Mouse (Mus musculus): ENCODE measurements around the gene Mff.

Mff gene

GRCm38 (mm10) chr1:82771022-82771586 lies 46.4 kb downstream of the Mff start, which contains the start of gene Gm47791:
Gene Gm47791 (minus strand): TSS chr1:82771243.
- no peak for DNase-seq (ENCODE audit: low read depth, low spot score)

GRCm38 (mm10) chr1:82772428-82772827 lies 47.7 kb downstream of the Mff start:
- no peak for DNase-seq (ENCODE audit: low read depth, low spot score)

GRCm38 (mm10) chr1:82773208-82773607 lies 48.5 kb downstream of the Mff start:
- DNase-seq (ENCODE audit: low read depth, low spot score): no peak

GRCm38 (mm10) chr1:82775293-82775692 lies 50.6 kb downstream of the Mff start:
- DNase-seq (ENCODE audit: low read depth, low spot score): no peak

GRCm38 (mm10) chr1:82779388-82779966 lies 54.8 kb downstream of the Mff start:
- no peak for DNase-seq (ENCODE audit: low read depth, low spot score)

- DNase-seq (ENCODE audit: low read depth, low spot score): no peak
Measured at GRCm38 (mm10) chr1:82783559-82783958, 58.9 kb downstream of the Mff start.

- DNase-seq (ENCODE audit: low read depth, low spot score): no peak
Measured at GRCm38 (mm10) chr1:82785546-82785945, 60.9 kb downstream of the Mff start.

- DNase-seq (ENCODE audit: low read depth, low spot score): peak; percentile 60
Measured at GRCm38 (mm10) chr1:82787414-82787813, 62.7 kb downstream of the Mff start.

GRCm38 (mm10) chr1:82788070-82788469 lies 63.4 kb downstream of the Mff start:
- no peak for DNase-seq (ENCODE audit: low read depth, low spot score)

- DNase-seq (ENCODE audit: low read depth, low spot score): peak; percentile 67
Measured at GRCm38 (mm10) chr1:82791105-82791504, 66.4 kb downstream of the Mff start.

GRCm38 (mm10) chr1:82792238-82792637 lies 67.5 kb downstream of the Mff start:
- DNase-seq (ENCODE audit: low read depth, low spot score): no peak

GRCm38 (mm10) chr1:82793110-82793509 lies 68.4 kb downstream of the Mff start:
- DNase-seq (ENCODE audit: low read depth, low spot score): no peak

- DNase-seq (ENCODE audit: low read depth, low spot score): no peak
Measured at GRCm38 (mm10) chr1:82793986-82794385, 69.3 kb downstream of the Mff start.

- no peak for DNase-seq (ENCODE audit: low read depth, low spot score)
Measured at GRCm38 (mm10) chr1:82795211-82795610, 70.5 kb downstream of the Mff start.

GRCm38 (mm10) chr1:82795702-82796443 lies 71.2 kb downstream of the Mff start:
- no peak for DNase-seq (ENCODE audit: low read depth, low spot score)

- DNase-seq (ENCODE audit: low read depth, low spot score): no peak
Measured at GRCm38 (mm10) chr1:82797088-82797487, 72.4 kb downstream of the Mff start.

GRCm38 (mm10) chr1:82798304-82798703 lies 73.6 kb downstream of the Mff start:
- no peak for DNase-seq (ENCODE audit: low read depth, low spot score)

- DNase-seq (ENCODE audit: low read depth, low spot score): no peak
Measured at GRCm38 (mm10) chr1:82798922-82799321, 74.2 kb downstream of the Mff start.

GRCm38 (mm10) chr1:82801105-82801783 lies 76.6 kb downstream of the Mff start:
- no peak for DNase-seq (ENCODE audit: low read depth, low spot score)

Measured in brain, embryonic 18.5 days (tissue).